Mouse (Mus musculus): ENCODE measurements around the gene Ift52. TPM values are rescaled to one million over a fixed set of nuclear protein-coding genes. Genes with fewer than 3 reads are reported as not detected.

Gene Ift52
- total RNA-seq, 1 experiment: 15.5 TPM

GRCm38 (mm10) chr2:163086561-163086960, 69.4 kb downstream of the Ift52 start:
- Histone ChIP-seq H3K4me1 (ENCODE audit: control insufficient read depth in 2 of 2, insufficient read depth in 2 of 2, low read length in 2 of 2, poor library complexity in 1 of 2) (peaks cover 0 to 11% of the 10 kb centered on the region in 2 experiments; a peak in 1 of 4 replicates), H3K36me3 (ENCODE audit: control insufficient read depth, insufficient read depth, low read length, poor library complexity, severe bottlenecking) (peaks cover 30% of the 10 kb centered on the region), H3K27ac (ENCODE audit: insufficient read depth, low read depth, low read length, poor library complexity, severe bottlenecking) (no peak overlapping the region), H3K9me3 (ENCODE audit: control insufficient read depth, insufficient read depth, low read depth, low read length) (no peaks in the 10 kb centered on the region), H3K4me3 (ENCODE audit: insufficient read depth in 1 of 2, low read depth in 1 of 2, low read length in 2 of 2, poor library complexity in 1 of 2, severe bottlenecking in 1 of 2) (no peak overlapping the region), H3K9ac (ENCODE audit: insufficient read depth, low read depth, low read length, poor library complexity, severe bottlenecking) (no peak overlapping the region)
- TF ChIP-seq CHD2 (IDR thresholded peaks at IDR 0.05; ENCODE audit: low read depth, low read length): no peak
- no peak for TF ChIP-seq ZNF384 (IDR thresholded peaks at IDR 0.05; ENCODE audit: low read depth, low read length)
- no peak for TF ChIP-seq HCFC1 (IDR thresholded peaks at IDR 0.05; ENCODE audit: borderline replicate concordance, insufficient read depth, low read length)
- TF ChIP-seq MAFK (IDR thresholded peaks at IDR 0.05; ENCODE audit: insufficient read depth, low read depth, low read length): no peak
- TF ChIP-seq ZC3H11A (IDR thresholded peaks at IDR 0.05; ENCODE audit: borderline replicate concordance, low read depth, low read length): no peak
- no peak for DNase-seq (ENCODE audit: low read depth, low spot score)
- in situ Hi-C loops (cut with MboI; ENCODE audit: low sequenced_read_pairs in 2 of 2, unreplicated experiment in 2 of 2): no loop called here

GRCm38 (mm10) chr2:163087728-163088127, 70.6 kb downstream of the Ift52 start, which contains the start of gene Gtsf1l:
Gene Gtsf1l (minus strand): TSS chr2:163087855.
- Histone ChIP-seq H3K9ac (ENCODE audit: insufficient read depth, low read depth, low read length, poor library complexity, severe bottlenecking) (peak within 1 kb of the TSS; percentile 83; the same call in 1 of the 2 replicates), H3K4me1 (ENCODE audit: control insufficient read depth in 2 of 2, insufficient read depth in 2 of 2, low read length in 2 of 2, poor library complexity in 1 of 2) (peaks cover 0 to 11% of the 10 kb centered on the region in 2 experiments; a peak in 2 of 4 replicates), H3K27ac (ENCODE audit: insufficient read depth, low read depth, low read length, poor library complexity, severe bottlenecking) (no peak within 1 kb of the TSS), H3K36me3 (ENCODE audit: control insufficient read depth, insufficient read depth, low read length, poor library complexity, severe bottlenecking) (peaks cover 19% of the 10 kb centered on the region), H3K4me3 (ENCODE audit: insufficient read depth in 1 of 2, low read depth in 1 of 2, low read length in 2 of 2, poor library complexity in 1 of 2, severe bottlenecking in 1 of 2) (peak within 1 kb of the TSS; percentile 66 to 80), H3K9me3 (ENCODE audit: control insufficient read depth, insufficient read depth, low read depth, low read length) (no peaks in the 10 kb centered on the region)
- no peak for TF ChIP-seq MAFK (IDR thresholded peaks at IDR 0.05; ENCODE audit: insufficient read depth, low read depth, low read length)
- DNase-seq (ENCODE audit: low read depth, low spot score): no peak
- in situ Hi-C loops (cut with MboI; ENCODE audit: low sequenced_read_pairs in 2 of 2, unreplicated experiment in 2 of 2): no loop called here

GRCm38 (mm10) chr2:163089475-163090123, 72.4 kb downstream of the Ift52 start:
- TF ChIP-seq ZC3H11A (IDR thresholded peaks at IDR 0.05; ENCODE audit: borderline replicate concordance, low read depth, low read length): peak; percentile 17; the same call in 1 of the 2 replicates
- peak; percentile 70 for TF ChIP-seq CHD2 (IDR thresholded peaks at IDR 0.05; ENCODE audit: low read depth, low read length)
- TF ChIP-seq MAFK (IDR thresholded peaks at IDR 0.05; ENCODE audit: insufficient read depth, low read depth, low read length): no peak
- DNase-seq (ENCODE audit: low read depth, low spot score): peak; percentile 96
- in situ Hi-C loops (cut with MboI; ENCODE audit: low sequenced_read_pairs in 2 of 2, unreplicated experiment in 2 of 2): no loop called here
- Histone ChIP-seq H3K9ac (ENCODE audit: insufficient read depth, low read depth, low read length, poor library complexity, severe bottlenecking) (peak overlapping the region; percentile 83), H3K36me3 (ENCODE audit: control insufficient read depth, insufficient read depth, low read length, poor library complexity, severe bottlenecking) (peaks cover 9% of the 10 kb centered on the region), H3K4me3 (ENCODE audit: insufficient read depth in 1 of 2, low read depth in 1 of 2, low read length in 2 of 2, poor library complexity in 1 of 2, severe bottlenecking in 1 of 2) (peak overlapping the region; percentile 66 to 80), H3K9me3 (ENCODE audit: control insufficient read depth, insufficient read depth, low read depth, low read length) (no peaks in the 10 kb centered on the region), H3K4me1 (ENCODE audit: control insufficient read depth in 2 of 2, insufficient read depth in 2 of 2, low read length in 2 of 2, poor library complexity in 1 of 2) (peaks cover 0 to 6% of the 10 kb centered on the region in 2 experiments; a peak in 2 of 4 replicates), H3K27ac (ENCODE audit: insufficient read depth, low read depth, low read length, poor library complexity, severe bottlenecking) (peak overlapping the region; percentile 14)

- Histone ChIP-seq H3K4me3 (ENCODE audit: insufficient read depth in 1 of 2, low read depth in 1 of 2, low read length in 2 of 2, poor library complexity in 1 of 2, severe bottlenecking in 1 of 2) (no peak overlapping the region; a peak in 1 of 4 replicates), H3K27ac (ENCODE audit: insufficient read depth, low read depth, low read length, poor library complexity, severe bottlenecking) (no peak overlapping the region), H3K4me1 (ENCODE audit: control insufficient read depth in 2 of 2, insufficient read depth in 2 of 2, low read length in 2 of 2, poor library complexity in 1 of 2) (peaks cover 3 to 9% of the 10 kb centered on the region in 2 experiments; a peak in 3 of 4 replicates), H3K36me3 (ENCODE audit: control insufficient read depth, insufficient read depth, low read length, poor library complexity, severe bottlenecking) (no peaks in the 10 kb centered on the region), H3K9me3 (ENCODE audit: control insufficient read depth, insufficient read depth, low read depth, low read length) (no peaks in the 10 kb centered on the region), H3K9ac (ENCODE audit: insufficient read depth, low read depth, low read length, poor library complexity, severe bottlenecking) (no peak overlapping the region)
- in situ Hi-C loops (cut with MboI; ENCODE audit: low sequenced_read_pairs in 2 of 2, unreplicated experiment in 2 of 2): loop anchor here in 1 of 2 experiments (5.0 kb wide), 1 partner anchor 237 kb away; no protein-coding TSS in a partner anchor
- no peak for TF ChIP-seq ZC3H11A (IDR thresholded peaks at IDR 0.05; ENCODE audit: borderline replicate concordance, low read depth, low read length)
- no peak for TF ChIP-seq CHD2 (IDR thresholded peaks at IDR 0.05; ENCODE audit: low read depth, low read length)
- no peak for TF ChIP-seq ZNF384 (IDR thresholded peaks at IDR 0.05; ENCODE audit: low read depth, low read length)
- no peak for TF ChIP-seq HCFC1 (IDR thresholded peaks at IDR 0.05; ENCODE audit: borderline replicate concordance, insufficient read depth, low read length)
- no peak for TF ChIP-seq MAFK (IDR thresholded peaks at IDR 0.05; ENCODE audit: insufficient read depth, low read depth, low read length)
- no peak for DNase-seq (ENCODE audit: low read depth, low spot score)
These were observed 77.8 kb downstream of the Ift52 start for GRCm38 (mm10) chr2:163094909-163095308.

Other genes with a start within 250 kb of the Ift52 start
- 183 and 207 TPM in 2 replicates for gene Srsf6, start 85.8 kb upstream of the Ift52 start, total RNA-seq (2012; rRNA removed)
- gene L3mbtl1, start 73.9 kb upstream of the Ift52 start, total RNA-seq (2012; rRNA removed): 1.1 and 2.4 TPM in 2 replicates
- 1.8 and 3.0 TPM in 2 replicates for gene Sgk2, start 30.0 kb upstream of the Ift52 start, total RNA-seq (2012; rRNA removed)
- 281 and 391 TPM in 2 replicates for gene Mybl2, start 37.3 kb downstream of the Ift52 start, total RNA-seq (2012; rRNA removed)
- 25.7 and 30.8 TPM in 2 replicates for gene Gtsf1l, start 70.5 kb downstream of the Ift52 start, total RNA-seq (2012; rRNA removed)
- 0.26 and 0.36 TPM in 2 replicates for gene Tox2, start 185.8 kb downstream of the Ift52 start, total RNA-seq (2012; rRNA removed)